Mouse (Mus musculus) testis, adult 2 months (tissue): ENCODE measurements around the gene Psmb3.

ENCODE experiments used
- CTCF ChIP-seq: fragments of 200-500 bp; IDR thresholded peaks from 2 replicates; pipeline ENCODE4 v1.5.1; 2012; ENCODE audit warnings: low read depth, mild to moderate bottlenecking, inconsistent platforms, low read length, moderate library complexity; ENCODE audit not compliant: control insufficient read depth, insufficient read depth, insufficient replicate concordance
- POLR2A ChIP-seq: fragments of 200-500 bp; IDR thresholded peaks from 2 replicates; pipeline ENCODE4 v1.6.1; 2012; ENCODE audit warnings: low read depth, mild to moderate bottlenecking, inconsistent platforms, low read length, moderate library complexity; ENCODE audit not compliant: control insufficient read depth

DNA sequence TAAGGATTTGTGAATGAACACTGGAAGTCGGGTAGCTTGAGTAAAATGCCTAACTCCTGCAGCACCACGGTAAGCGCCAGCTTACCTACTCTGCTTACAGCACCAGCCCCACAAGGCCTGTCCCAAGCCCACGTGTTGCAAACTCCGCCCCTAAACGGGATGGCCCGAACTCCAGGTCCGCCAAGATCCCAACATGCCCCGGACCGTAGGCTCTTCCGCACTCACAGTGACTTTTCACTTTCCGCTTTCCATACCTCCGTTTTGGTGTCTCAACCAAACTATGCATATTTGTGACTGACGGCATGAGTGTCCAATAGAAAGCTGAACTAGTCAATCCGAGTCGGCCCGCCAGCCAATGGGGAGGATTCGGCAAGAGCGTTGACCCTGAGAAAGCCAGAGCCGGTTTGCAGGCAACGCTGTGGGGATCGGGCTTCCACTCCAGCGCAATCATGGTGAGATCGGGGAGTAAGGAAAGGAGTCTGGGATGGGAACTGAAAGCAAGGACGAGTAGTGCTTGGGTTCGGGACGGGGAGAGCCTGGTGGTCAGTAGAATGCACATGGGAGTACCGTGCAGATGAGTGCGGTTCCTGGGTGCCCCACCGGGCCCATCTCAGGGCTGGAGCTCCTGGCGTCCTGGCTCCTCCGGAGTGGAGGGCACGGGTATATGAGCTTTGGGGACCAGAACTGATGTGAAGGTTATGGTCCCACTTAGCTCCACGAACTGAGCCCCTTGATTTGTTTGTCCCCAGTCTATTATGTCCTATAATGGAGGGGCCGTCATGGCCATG is at the start of gene Psmb3:
- no peak for TF ChIP-seq CTCF
- peak; percentile 85 for TF ChIP-seq POLR2A
